Mouse (Mus musculus) MEL (cell line): ENCODE measurements around the gene Rps11. TPM values are rescaled to one million over a fixed set of nuclear protein-coding genes. Genes with fewer than 3 reads are reported as not detected.

Experiments used
- DNase-seq: peaks from one replicate; pipeline ENCODE4 v3.0.0; 2011; ENCODE audit warnings: low read depth, low spot score
- H3K27ac ChIP-seq: 2 replicates; pipeline ENCODE4 v1.5.1; 2012; ENCODE audit warnings: low read depth, mild to moderate bottlenecking, control low read depth, low read length, moderate library complexity; ENCODE audit not compliant: control insufficient read depth
- H3K27me3 ChIP-seq, 2 experiments: fragments of 150-350 bp in 1 of 2; sonication (generic) in 1 of 2; 2 replicates each; pipeline ENCODE4 v1.6.1; 2012; ENCODE audit warnings: low read length in 2 of 2, mild to moderate bottlenecking in 2 of 2, improper control_type of control experiment in 1 of 2, moderate library complexity in 1 of 2; ENCODE audit not compliant: insufficient read depth in 2 of 2, control insufficient read depth in 1 of 2
- H3K36me3 ChIP-seq, 2 experiments: 2 replicates each; pipeline ENCODE4 v1.6.1; 2012 to 2014; ENCODE audit warnings: low read length in 2 of 2, improper control_type of control experiment in 1 of 2, inconsistent platforms in 1 of 2, mild to moderate bottlenecking in 1 of 2; ENCODE audit not compliant: insufficient read depth in 2 of 2, control insufficient read depth in 1 of 2
- H3K4me1 ChIP-seq, 2 experiments: fragments of 150-350 bp in 1 of 2; sonication (generic) in 1 of 2; 2 replicates each; pipeline ENCODE4 v1.6.1; 2012; ENCODE audit warnings: low read length in 2 of 2, improper control_type of control experiment in 1 of 2, mild to moderate bottlenecking in 1 of 2; ENCODE audit not compliant: insufficient read depth in 2 of 2, control insufficient read depth in 1 of 2
- H3K4me3 ChIP-seq, 2 experiments: fragments of 150-350 bp in 1 of 2; sonication (generic) in 1 of 2; 2 replicates each; pipeline ENCODE4 v1.5.1; 2012; ENCODE audit warnings: low read depth in 2 of 2, low read length in 2 of 2, mild to moderate bottlenecking in 2 of 2, moderate library complexity in 2 of 2, control low read depth in 1 of 2, improper control_type of control experiment in 1 of 2; ENCODE audit not compliant: control insufficient read depth in 1 of 2, insufficient read depth in 1 of 2
- H3K79me2 ChIP-seq: 2 replicates; pipeline ENCODE4 v1.6.1; 2012; ENCODE audit warnings: mild to moderate bottlenecking, low read length, moderate library complexity; ENCODE audit not compliant: control insufficient read depth, poor library complexity, insufficient read depth
- H3K9ac ChIP-seq: 2 replicates; pipeline ENCODE4 v1.6.1; 2012; ENCODE audit warnings: low read depth, mild to moderate bottlenecking, control low read depth, low read length, moderate library complexity; ENCODE audit not compliant: control insufficient read depth, poor library complexity, severe bottlenecking
- H3K9me3 ChIP-seq: fragments of 150-350 bp; sonication (generic); replicated peaks from 2 replicates; pipeline ENCODE4 v1.6.1; 2012; ENCODE audit warnings: mild to moderate bottlenecking, low read length, improper control_type of control experiment, moderate library complexity; ENCODE audit not compliant: insufficient read depth
- EP300 ChIP-seq, 2 experiments: IDR thresholded peaks; 2 replicates each; pipeline ENCODE4 v1.6.1; 2011; ENCODE audit warnings: improper control_type of control experiment in 2 of 2, low read length in 2 of 2, low read depth in 1 of 2, mild to moderate bottlenecking in 1 of 2
- ETS1 ChIP-seq: IDR thresholded peaks from 2 replicates; pipeline ENCODE4 v1.6.1; 2012; ENCODE audit warnings: low read depth, mild to moderate bottlenecking, inconsistent platforms, low read length, improper control_type of control experiment, moderate library complexity
- GABPA ChIP-seq: IDR thresholded peaks from 2 replicates; pipeline ENCODE4 v1.6.1; 2012; ENCODE audit warnings: low read depth, mild to moderate bottlenecking, inconsistent platforms, low read length, improper control_type of control experiment, moderate library complexity
- GATA1 ChIP-seq: IDR thresholded peaks from 2 replicates; pipeline ENCODE4 v1.6.1; 2011; ENCODE audit warnings: low read depth, low read length, improper control_type of control experiment
- HCFC1 ChIP-seq: IDR thresholded peaks from 2 replicates; pipeline ENCODE4 v1.6.1; 2012; ENCODE audit warnings: low read depth, mild to moderate bottlenecking, inconsistent platforms, low read length, improper control_type of control experiment, moderate library complexity
- KAT2A ChIP-seq: conservative IDR thresholded peaks from 2 replicates; pipeline ENCODE4 v1.6.1; 2012; ENCODE audit warnings: low read depth, low read length, improper control_type of control experiment, inconsistent platforms
- MAFK ChIP-seq: IDR thresholded peaks from 2 replicates; pipeline ENCODE4 v1.6.1; 2011; ENCODE audit warnings: low read depth, mild to moderate bottlenecking, low read length, improper control_type of control experiment, borderline replicate concordance
- MAX ChIP-seq: IDR thresholded peaks from 2 replicates; pipeline ENCODE4 v1.6.1; 2011; ENCODE audit warnings: low read length, improper control_type of control experiment
- MAZ ChIP-seq: IDR thresholded peaks from 2 replicates; pipeline ENCODE4 v1.6.1; 2012; ENCODE audit warnings: low read depth, mild to moderate bottlenecking, inconsistent platforms, low read length, improper control_type of control experiment
- MXI1 ChIP-seq: IDR thresholded peaks from 2 replicates; pipeline ENCODE4 v1.6.1; 2011; ENCODE audit warnings: mild to moderate bottlenecking, low read depth, low read length, improper control_type of control experiment
- NRF1 ChIP-seq: IDR thresholded peaks from 2 replicates; pipeline ENCODE4 v1.6.1; 2014; ENCODE audit warnings: low read depth, mild to moderate bottlenecking, inconsistent platforms, low read length, improper control_type of control experiment, moderate library complexity; ENCODE audit not compliant: poor library complexity, insufficient read depth, severe bottlenecking
- POLR2A ChIP-seq, 2 experiments: IDR thresholded peaks; 2 replicates each; pipeline ENCODE4 v1.6.1; 2011 to 2012; ENCODE audit warnings: low read length in 2 of 2, mild to moderate bottlenecking in 2 of 2, control low read depth in 1 of 2, improper control_type of control experiment in 1 of 2, low read depth in 1 of 2, moderate library complexity in 1 of 2; ENCODE audit not compliant: control insufficient read depth in 1 of 2, insufficient read depth in 1 of 2, poor library complexity in 1 of 2
- POLR2AphosphoS2 ChIP-seq: IDR thresholded peaks from 2 replicates; pipeline ENCODE4 v1.6.1; 2011; ENCODE audit warnings: low read length, improper control_type of control experiment
- RCOR1 ChIP-seq: IDR thresholded peaks from 2 replicates; pipeline ENCODE4 v1.6.1; 2012; ENCODE audit warnings: low read depth, mild to moderate bottlenecking, inconsistent platforms, low read length, improper control_type of control experiment
- SIN3A ChIP-seq: IDR thresholded peaks from 2 replicates; pipeline ENCODE4 v1.6.1; 2012; ENCODE audit warnings: low read length, improper control_type of control experiment, inconsistent platforms
- TBP ChIP-seq: IDR thresholded peaks from 2 replicates; pipeline ENCODE4 v1.8.0; 2011; ENCODE audit warnings: low read depth, low read length, improper control_type of control experiment
- TCF12 ChIP-seq: IDR thresholded peaks from 2 replicates; pipeline ENCODE4 v1.6.1; 2014; ENCODE audit warnings: low read depth, mild to moderate bottlenecking, inconsistent platforms, low read length, improper control_type of control experiment, moderate library complexity
- UBTF ChIP-seq: IDR thresholded peaks from 2 replicates; pipeline ENCODE4 v1.6.1; 2012; ENCODE audit warnings: low read depth, mild to moderate bottlenecking, inconsistent platforms, low read length, improper control_type of control experiment, moderate library complexity, borderline replicate concordance; ENCODE audit not compliant: insufficient read depth
- polyA plus RNA-seq, 2 experiments: library from polyadenylated mRNA; stranded (reverse) in 1 of 2; unstranded in 1 of 2; fragments of >175 nt in 1 of 2; fragments of >200 nt in 1 of 2; gene quantifications; 2 replicates each; pipeline versions ENCODE4 v1.2.1 to v1.2.4; 2012; ENCODE audit warnings: low replicate concordance in 2 of 2, low read depth in 1 of 2; ENCODE audit not compliant: insufficient read length in 2 of 2, insufficient read depth in 1 of 2, missing spikeins in 1 of 2
- total RNA-seq: library from RNA; depleted of rRNA; stranded (reverse); fragments of 300-350 nt; gene quantifications from 2 replicates; pipeline ENCODE4 v1.2.3, GENCODE M21; 2012

The Rps11 gene
- total and polyA plus RNA-seq, 3 experiments: 2,708 to 5,434 (median 3,189) TPM

- no peaks in the 10 kb centered on the region; the same call in 1 of the 2 replicates for H3K79me2 ChIP-seq
- H3K4me1 ChIP-seq: peaks cover 2 to 16% of the 10 kb centered on the region in 2 experiments
- H3K27ac ChIP-seq: peak within 1 kb of the TSS; percentile 68
- TF ChIP-seq POLR2AphosphoS2: no peak
- peak; percentile 54; the same call in 1 of the 2 replicates for TF ChIP-seq MAX
- TF ChIP-seq ETS1: no peak
- TF ChIP-seq POLR2A (IDR thresholded peaks at IDR 0.05; ENCODE audit: control insufficient read depth in 1 of 2, insufficient read depth in 1 of 2, low read depth in 1 of 2, low read length in 2 of 2, poor library complexity in 1 of 2): peak in 1 of 2 experiments; percentile 37; a peak in 1 of 4 replicates
- TF ChIP-seq SIN3A: 0 out of 2 replicates have a peak, but pooled peaks have one; percentile 52
- no peak for TF ChIP-seq MAFK
- peak; percentile 50; the same call in 1 of the 2 replicates for TF ChIP-seq KAT2A
- TF ChIP-seq HCFC1: peak; percentile 97
- TF ChIP-seq GABPA: no peak
- TF ChIP-seq TBP: peak; percentile 66; the same call in 1 of the 2 replicates
- peak; percentile 46; the same call in 1 of the 2 replicates for TF ChIP-seq NRF1
- TF ChIP-seq MXI1: 0 out of 2 replicates have a peak, but pooled peaks have one; percentile 21
- no peak for TF ChIP-seq EP300 (IDR thresholded peaks at IDR 0.05; ENCODE audit: low read depth in 1 of 2, low read length in 2 of 2)
- peak; percentile 16; the same call in 1 of the 2 replicates for TF ChIP-seq TCF12
- TF ChIP-seq MAZ: peak; percentile 58; the same call in 1 of the 2 replicates
- peak; percentile 66 for TF ChIP-seq GATA1
- TF ChIP-seq UBTF: no peak
- H3K9me3 ChIP-seq: no peaks in the 10 kb centered on the region
- peak; percentile 96 for DNase-seq
- H3K36me3 ChIP-seq: peaks cover 0 to 12% of the 10 kb centered on the region in 2 experiments; a peak in 2 of 4 replicates
- H3K9ac ChIP-seq: peak within 1 kb of the TSS; percentile 60
- H3K27me3 ChIP-seq: no peaks in the 10 kb centered on the region
- H3K4me3 ChIP-seq: peak within 1 kb of the TSS; percentile 50 to 72
These were observed 32.2 kb downstream of the Rps11 start, which contains the start of gene Rcn3 for GRCm38 (mm10) chr7:45092048-45092447. Gene Rcn3 (minus strand): TSS chr7:45092221.

DNA sequence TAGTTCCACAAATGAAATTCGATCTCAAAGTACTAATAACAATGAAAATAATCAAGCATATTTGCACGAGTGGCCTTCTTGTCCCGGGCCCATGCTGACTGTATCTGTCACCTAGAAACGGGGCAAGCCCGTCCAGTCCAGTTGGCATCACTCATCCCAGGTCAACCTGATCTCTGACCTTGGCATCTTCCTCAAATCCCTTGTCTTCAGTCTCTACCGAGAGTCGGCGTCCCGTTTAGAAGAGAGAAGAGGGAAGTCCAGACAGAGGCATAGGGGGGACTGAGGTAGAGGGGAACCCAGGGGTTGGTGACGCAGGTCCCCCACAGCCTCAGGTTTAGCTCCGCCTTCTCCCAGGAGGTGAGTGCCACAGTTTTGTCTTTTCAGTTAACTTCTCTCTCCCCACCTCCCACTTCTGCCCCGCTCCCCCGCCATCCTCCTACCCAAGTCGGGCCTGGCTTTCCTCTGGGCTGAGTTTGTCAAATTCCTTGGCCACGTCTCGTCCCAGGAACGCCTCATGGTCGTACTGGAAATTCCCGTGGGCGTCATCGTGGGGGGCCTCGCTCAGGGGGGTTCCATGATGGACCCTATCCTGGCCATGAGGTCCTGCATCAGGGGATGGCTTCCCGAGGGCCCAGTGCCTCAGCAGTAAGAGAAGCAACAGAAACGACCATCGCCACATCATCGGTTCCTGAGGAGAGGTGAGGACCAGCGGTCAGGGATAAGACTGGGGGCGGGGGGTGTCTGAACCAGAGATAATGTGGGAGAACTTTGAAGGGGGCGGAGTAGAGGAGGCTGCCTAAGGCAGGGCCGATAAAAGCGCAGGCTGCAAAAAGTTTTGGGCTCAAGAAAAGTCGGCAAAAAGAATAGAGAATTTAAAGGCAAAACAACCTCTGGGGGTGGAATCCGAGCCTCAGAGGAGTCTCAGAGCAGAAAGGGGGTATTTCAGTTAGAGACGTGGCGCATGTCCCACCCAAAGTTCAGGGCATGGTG lies 32.9 kb downstream of the Rps11 start:
- Histone ChIP-seq H3K4me1 (peaks cover 2 to 16% of the 10 kb centered on the region in 2 experiments), H3K9ac (peak overlapping the region; percentile 60), H3K27ac (peak overlapping the region; percentile 47), H3K27me3 (no peaks in the 10 kb centered on the region), H3K9me3 (no peaks in the 10 kb centered on the region), H3K36me3 (peaks cover 0 to 12% of the 10 kb centered on the region in 2 experiments; a peak in 2 of 4 replicates), H3K79me2 (no peaks in the 10 kb centered on the region; the same call in 1 of the 2 replicates), H3K4me3 (peak overlapping the region; percentile 50 to 72)
- DNase-seq: peak; percentile 76
- TF ChIP-seq ETS1 (no peak), EP300 (IDR thresholded peaks at IDR 0.05; ENCODE audit: low read depth in 1 of 2, low read length in 2 of 2) (0 out of 4 replicates have a peak, but pooled peaks of 1 of the 2 experiments have one; percentile 7), RCOR1 (no peak)
